ENCODE assay signal across 30 mouse cellular contexts in the genomic region with DNA sequence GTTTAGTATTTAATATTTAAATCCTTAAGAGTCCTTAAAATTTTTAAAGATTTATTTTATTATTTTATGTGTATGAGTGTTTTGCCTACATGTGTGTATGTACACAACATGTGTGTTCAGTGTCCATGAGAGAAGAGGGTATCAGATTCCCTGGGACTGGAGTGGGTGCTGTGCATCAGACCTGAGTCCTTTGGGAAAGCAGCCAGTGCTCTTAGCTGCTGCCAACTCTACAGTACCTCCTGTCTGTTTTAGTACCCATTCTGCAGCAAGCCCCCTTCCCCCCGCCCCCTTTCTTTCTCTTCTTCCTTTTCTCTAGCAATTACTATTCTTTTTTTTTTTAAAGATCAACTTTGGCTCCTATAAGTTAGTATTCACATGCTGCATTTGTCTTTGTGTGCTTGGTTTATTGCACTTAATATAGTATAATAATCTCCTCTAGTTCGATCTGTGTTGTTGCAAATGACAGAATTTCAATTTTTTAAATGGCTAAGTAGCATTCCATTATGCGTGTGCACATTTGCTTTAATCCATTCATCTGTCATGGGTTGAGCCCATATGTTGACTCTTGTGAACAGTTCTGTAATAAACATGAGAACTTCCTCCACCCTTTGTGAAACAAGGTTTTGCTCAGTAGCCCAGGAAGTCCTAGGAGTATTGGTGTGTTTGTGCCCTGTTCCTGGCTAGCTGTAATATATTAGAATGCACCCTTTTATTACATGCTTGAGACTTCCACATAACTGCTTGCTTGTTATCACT. TPM values are rescaled to one million over a fixed set of nuclear protein-coding genes. Genes with fewer than 3 reads are reported as not detected.
DNase-seq lines count a peak whose midpoint lies in the region; ATAC-seq lines count a peak whose summit lies in the region.
"Had no signal": no experiment of that assay in that cellular context is flagged by ENCODE, and none has a peak within 500 bp of the region (broad histone marks: within the 10 kb centered on the region; RNA-seq: fewer than 3 reads in every experiment).

No protein-coding gene starts in this region.

- no peak overlapping the region for H3K4me2 ChIP-seq in heart, embryonic 11.5 days
- no peak overlapping the region for H3K4me2 ChIP-seq in midbrain, embryonic 13.5 days (replicated peaks)
- no peak overlapping the region for H3K4me2 ChIP-seq in midbrain, embryonic 11.5 days
- H3K4me2 ChIP-seq: hindbrain, embryonic 14.5 days; neural tube, embryonic 12.5 days had no signal

- no peak overlapping the region for H3K27ac ChIP-seq in heart, embryonic 11.5 days (ENCODE audit: low read depth, low read length)
- H3K27ac ChIP-seq in midbrain, embryonic 13.5 days = 0 out of 2 replicates have a peak overlapping the region, but pooled peaks have one; percentile 4
- no peak overlapping the region for H3K27ac ChIP-seq in midbrain, embryonic 11.5 days (ENCODE audit: low read depth, low read length)
- H3K27ac ChIP-seq: heart, embryonic 10.5 days; liver, embryonic 14.5 days; macrophage; neural tube, embryonic 12.5 days; stomach, postnatal 0 days had no signal

- H3K9ac ChIP-seq in heart, embryonic 11.5 days (ENCODE audit: low read depth, low read length) = no peak overlapping the region
- no peak overlapping the region for H3K9ac ChIP-seq in midbrain, embryonic 13.5 days (replicated peaks)
- no peak overlapping the region for H3K9ac ChIP-seq in midbrain, embryonic 11.5 days (ENCODE audit: low read length)
- H3K9ac ChIP-seq: hindbrain, embryonic 14.5 days; liver, embryonic 14.5 days; neural tube, embryonic 12.5 days had no signal

- H3K9me3 ChIP-seq in heart, embryonic 11.5 days (replicated peaks; ENCODE audit: control insufficient read depth, low read length) = no peaks in the 10 kb centered on the region
- H3K9me3 ChIP-seq in midbrain, embryonic 13.5 days = no peaks in the 10 kb centered on the region
- H3K9me3 ChIP-seq in midbrain, embryonic 11.5 days (ENCODE audit: control insufficient read depth, low read length) = no peaks in the 10 kb centered on the region
- H3K9me3 ChIP-seq: G1E; heart, embryonic 10.5 days; neural tube, embryonic 12.5 days had no signal

- no peak overlapping the region for H3K4me3 ChIP-seq in heart, embryonic 11.5 days (ENCODE audit: low read depth, low read length)
- H3K4me3 ChIP-seq in midbrain, embryonic 13.5 days (replicated peaks) = no peak overlapping the region
- H3K4me3 ChIP-seq in midbrain, embryonic 11.5 days (ENCODE audit: low read depth, low read length) = no peak overlapping the region
- H3K4me3 ChIP-seq: heart, embryonic 10.5 days; neural tube, embryonic 12.5 days had no signal

- peak; percentile 35 to 53 for DNase-seq in cerebellum, postnatal 10 days
- no peak for DNase-seq in cerebellum, adult 11-12 months
- DNase-seq in heart, adult 11 months = peak; percentile 59
- no peak for DNase-seq in midbrain, embryonic 11.5 days (ENCODE audit: low spot score, missing footprints)
- DNase-seq in thymus, adult 18-20 months = no peak
- DNase-seq in adrenal gland, adult 2 months = no peak
- DNase-seq: adrenal gland, postnatal 10 days; cerebellum, adult 11 months; cerebellum, adult 9-11 months; gastrocnemius, postnatal 10 days; heart, postnatal 36 days; kidney, postnatal 14 days; layer of hippocampus, postnatal 36 days; left cerebral cortex, postnatal 4 days; liver; lung, adult 2 months; lung, postnatal 10 days; right cerebral cortex, postnatal 4 days; thymus, adult 2 months; thymus, postnatal 36 days had no signal

- H3K4me1 ChIP-seq in heart, embryonic 11.5 days (ENCODE audit: control insufficient read depth, insufficient read depth, low read length) = 0 out of 2 replicates have a peak, but pooled peaks cover 3% of the 10 kb centered on the region
- peaks cover 14% of the 10 kb centered on the region; the same call in 1 of the 2 replicates for H3K4me1 ChIP-seq in midbrain, embryonic 13.5 days (replicated peaks)
- no peaks in the 10 kb centered on the region for H3K4me1 ChIP-seq in midbrain, embryonic 11.5 days (ENCODE audit: control insufficient read depth, insufficient read depth, low read length)
- H3K4me1 ChIP-seq: heart, embryonic 10.5 days; neural tube, embryonic 12.5 days had no signal

- no peaks in the 10 kb centered on the region for H3K27me3 ChIP-seq in heart, embryonic 11.5 days (ENCODE audit: control insufficient read depth, insufficient read depth, low read length)
- no peaks in the 10 kb centered on the region for H3K27me3 ChIP-seq in midbrain, embryonic 13.5 days
- no peaks in the 10 kb centered on the region for H3K27me3 ChIP-seq in midbrain, embryonic 11.5 days (ENCODE audit: control insufficient read depth, insufficient read depth, low read length)
- H3K27me3 ChIP-seq: neural tube, embryonic 12.5 days had no signal

- 89% methylated on average over 3 of the region's 3 CpGs for WGBS in heart, embryonic 11.5 days (ENCODE audit: insufficient replicate concordance)
- 78% methylated on average over 3 of the region's 3 CpGs for WGBS in midbrain, embryonic 13.5 days
- WGBS in midbrain, embryonic 11.5 days = 90% methylated on average over 3 of the region's 3 CpGs

- no peaks in the 10 kb centered on the region for H3K36me3 ChIP-seq in heart, embryonic 11.5 days (ENCODE audit: control insufficient read depth, insufficient read depth, low read length)
- H3K36me3 ChIP-seq in midbrain, embryonic 13.5 days = no peaks in the 10 kb centered on the region
- H3K36me3 ChIP-seq in midbrain, embryonic 11.5 days (ENCODE audit: control insufficient read depth, insufficient read depth, low read length) = no peaks in the 10 kb centered on the region
- H3K36me3 ChIP-seq: neural tube, embryonic 12.5 days had no signal

- ATAC-seq in heart, embryonic 11.5 days (replicated peaks; ENCODE audit: insufficient number of reproducible peaks, low FRiP score, low TSS enrichment) = no peak
- no peak for ATAC-seq in midbrain, embryonic 13.5 days
- ATAC-seq in midbrain, embryonic 11.5 days (ENCODE audit: low FRiP score) = no peak
- ATAC-seq: intestine, postnatal 0 days had no signal

RNA-seq across cellular contexts. Expression of a gene that starts 43.8 kb away (rescaled TPM):
- polyA plus RNA-seq in heart, embryonic 11.5 days (2014; fragmentation: Nextera tagmentation; extraction: Ambion mirVana) = 26.0 and 29.1 TPM in 2 replicates
- 42.4 and 43.6 TPM in 2 replicates for polyA plus RNA-seq in midbrain, embryonic 13.5 days (2015; fragmentation: Nextera tagmentation; extraction: Ambion mirVana)
- polyA plus RNA-seq in midbrain, embryonic 11.5 days (2014; fragmentation: Nextera tagmentation; extraction: Ambion mirVana) = 34.2 and 36.8 TPM in 2 replicates
- 100 to 1,000 TPM; 104 to 105 TPM for total RNA-seq in adrenal gland, adult 2 months (2021)
- 81.0 and 112 TPM in 2 replicates for polyA plus RNA-seq in adrenal gland, adult 2 months (2012; rRNA removed)

Comparison
In these comparisons a context has a peak if more than half of its experiments do, and no peak if none do; other contexts are left out.
1. DNase-seq: peak in cerebellum, postnatal 10 days (2 of 2) and heart, adult 11 months (single experiment); none in cerebellum, adult 11-12 months (single experiment), midbrain, embryonic 11.5 days (single experiment), thymus, adult 18-20 months (0 of 2) and adrenal gland, adult 2 months (single experiment).